Mouse (Mus musculus): ENCODE measurements at regions not wholly inside any gene's neighbourhood (a gene's known extent, or its start where the extent isn't known, plus 50 kb on each side); places are given as distances from the start of the nearest gene placed in this dataset.

GRCm38 (mm10) chr13:47846713-47847112 lies 414.3 kb upstream of the Id4 start:
- H3K9me3 ChIP-seq (ENCODE audit: control insufficient read depth, low read length), result no peaks in the 10 kb centered on the region
- peaks cover 22% of the 10 kb centered on the region for H3K4me1 ChIP-seq (replicated peaks; ENCODE audit: control insufficient read depth, insufficient read depth, low read length)
- H3K36me3 ChIP-seq (ENCODE audit: control insufficient read depth, insufficient read depth), result no peaks in the 10 kb centered on the region
- no peak for ATAC-seq
- no peak overlapping the region for H3K9ac ChIP-seq (replicated peaks; ENCODE audit: low read depth, low read length)
- H3K27ac ChIP-seq (ENCODE audit: low read length), result no peak overlapping the region
- H3K4me2 ChIP-seq (ENCODE audit: low read length), result no peak overlapping the region
- WGBS, result 92% methylated on average over 3 of the region's 3 CpGs
- H3K4me3 ChIP-seq (replicated peaks; ENCODE audit: low read length), result no peak overlapping the region
- H3K27me3 ChIP-seq (replicated peaks; ENCODE audit: control insufficient read depth, insufficient read depth, low read length), result no peaks in the 10 kb centered on the region; the same call in 1 of the 2 replicates

- Histone ChIP-seq H3K4me3 (replicated peaks; ENCODE audit: low read length) (no peak overlapping the region), H3K4me2 (ENCODE audit: low read length) (peak overlapping the region; percentile 13; the same call in 1 of the 2 replicates), H3K9ac (replicated peaks; ENCODE audit: low read depth, low read length) (no peak overlapping the region), H3K27me3 (replicated peaks; ENCODE audit: control insufficient read depth, insufficient read depth, low read length) (no peaks in the 10 kb centered on the region), H3K4me1 (replicated peaks; ENCODE audit: control insufficient read depth, insufficient read depth, low read length) (peaks cover 18% of the 10 kb centered on the region), H3K36me3 (ENCODE audit: control insufficient read depth, insufficient read depth) (no peaks in the 10 kb centered on the region), H3K27ac (ENCODE audit: low read length) (peak overlapping the region; percentile 62), H3K9me3 (ENCODE audit: control insufficient read depth, low read length) (no peaks in the 10 kb centered on the region)
- ATAC-seq, result peak; percentile 92
- 27% methylated on average over 11 of the region's 11 CpGs for WGBS
Observed at GRCm38 (mm10) chr13:47848371-47849188, 412.4 kb upstream of the Id4 start.

GRCm38 (mm10) chr13:47855422-47856108 lies 405.5 kb upstream of the Id4 start:
- WGBS, result 6% methylated on average over 22 of the region's 22 CpGs
- ATAC-seq, result no peak

DNA sequence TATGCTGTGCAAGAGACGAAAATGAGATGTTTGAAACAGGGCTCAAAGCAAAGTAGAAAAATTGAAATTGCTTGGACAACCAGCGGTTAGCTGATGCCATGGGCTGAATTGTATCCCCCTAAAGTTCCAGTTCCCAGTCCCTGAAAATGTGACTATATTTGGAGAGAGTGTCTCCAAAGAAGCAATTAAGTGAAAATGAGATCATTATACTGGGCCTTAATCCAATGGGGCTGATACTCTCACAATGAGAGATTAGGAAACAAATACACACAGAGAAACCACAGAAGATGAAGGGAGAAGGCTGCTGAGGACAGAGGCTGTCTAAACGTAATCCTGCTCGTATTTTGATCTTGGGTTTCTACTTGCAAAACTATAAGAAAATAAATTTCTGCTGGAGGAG lies 402.1 kb upstream of the Id4 start:
- H3K36me3 ChIP-seq (ENCODE audit: control insufficient read depth, insufficient read depth), result no peaks in the 10 kb centered on the region
- H3K27me3 ChIP-seq (replicated peaks; ENCODE audit: control insufficient read depth, insufficient read depth, low read length), result peaks cover 1% of the 10 kb centered on the region; the same call in 1 of the 2 replicates
- H3K4me3 ChIP-seq (replicated peaks; ENCODE audit: low read length), result no peak overlapping the region
- no peaks in the 10 kb centered on the region for H3K9me3 ChIP-seq (ENCODE audit: control insufficient read depth, low read length)
- 30% methylated on average over 4 of the region's 4 CpGs for WGBS
- no peak overlapping the region; the same call in 1 of the 2 replicates for H3K27ac ChIP-seq (ENCODE audit: low read length)
- H3K4me2 ChIP-seq (ENCODE audit: low read length), result no peak overlapping the region
- ATAC-seq, result no peak
- peaks cover 15% of the 10 kb centered on the region for H3K4me1 ChIP-seq (replicated peaks; ENCODE audit: control insufficient read depth, insufficient read depth, low read length)
- no peak overlapping the region for H3K9ac ChIP-seq (replicated peaks; ENCODE audit: low read depth, low read length)

More at GRCm38 (mm10) chr13:47855422-47856108, 405.5 kb upstream of the Id4 start:
- no peaks in the 10 kb centered on the region for H3K9me3 ChIP-seq (ENCODE audit: control insufficient read depth, low read length)
- H3K27ac ChIP-seq (ENCODE audit: low read length), result no peak overlapping the region
- H3K27me3 ChIP-seq (replicated peaks; ENCODE audit: control insufficient read depth, insufficient read depth, low read length), result peaks cover 2% of the 10 kb centered on the region; the same call in 1 of the 2 replicates
- no peaks in the 10 kb centered on the region for H3K36me3 ChIP-seq (ENCODE audit: control insufficient read depth, insufficient read depth)
- peak overlapping the region; percentile 44 for H3K4me2 ChIP-seq (ENCODE audit: low read length)
- peak overlapping the region; percentile 19; the same call in 1 of the 2 replicates for H3K4me3 ChIP-seq (replicated peaks; ENCODE audit: low read length)
- H3K9ac ChIP-seq (replicated peaks; ENCODE audit: low read depth, low read length), result no peak overlapping the region; the same call in none of the 2 replicates
- peaks cover 15% of the 10 kb centered on the region for H3K4me1 ChIP-seq (replicated peaks; ENCODE audit: control insufficient read depth, insufficient read depth, low read length)

- no peak for ATAC-seq
- no peak overlapping the region for H3K4me3 ChIP-seq (replicated peaks; ENCODE audit: low read length)
- no peak overlapping the region for H3K27ac ChIP-seq (ENCODE audit: low read length)
- H3K27me3 ChIP-seq (replicated peaks; ENCODE audit: control insufficient read depth, insufficient read depth, low read length), result no peaks in the 10 kb centered on the region
- no peak overlapping the region for H3K9ac ChIP-seq (replicated peaks; ENCODE audit: low read depth, low read length)
- 40% methylated on average over 8 of the region's 8 CpGs for WGBS
- peaks cover 10% of the 10 kb centered on the region for H3K4me1 ChIP-seq (replicated peaks; ENCODE audit: control insufficient read depth, insufficient read depth, low read length)
- no peaks in the 10 kb centered on the region for H3K36me3 ChIP-seq (ENCODE audit: control insufficient read depth, insufficient read depth)
- H3K4me2 ChIP-seq (ENCODE audit: low read length), result no peak overlapping the region
- H3K9me3 ChIP-seq (ENCODE audit: control insufficient read depth, low read length), result no peaks in the 10 kb centered on the region
Observed at GRCm38 (mm10) chr13:47860316-47860715, 400.7 kb upstream of the Id4 start.

GRCm38 (mm10) chr13:47862896-47863295 lies 398.1 kb upstream of the Id4 start:
- Histone ChIP-seq H3K4me3 (replicated peaks; ENCODE audit: low read length) (no peak overlapping the region), H3K9me3 (ENCODE audit: control insufficient read depth, low read length) (no peaks in the 10 kb centered on the region), H3K27me3 (replicated peaks; ENCODE audit: control insufficient read depth, insufficient read depth, low read length) (no peaks in the 10 kb centered on the region), H3K9ac (replicated peaks; ENCODE audit: low read depth, low read length) (no peak overlapping the region), H3K36me3 (ENCODE audit: control insufficient read depth, insufficient read depth) (no peaks in the 10 kb centered on the region), H3K4me2 (ENCODE audit: low read length) (no peak overlapping the region), H3K4me1 (replicated peaks; ENCODE audit: control insufficient read depth, insufficient read depth, low read length) (no peaks in the 10 kb centered on the region), H3K27ac (ENCODE audit: low read length) (no peak overlapping the region)
- no peak for ATAC-seq
- 73% methylated on average over 3 of the region's 3 CpGs for WGBS

GRCm38 (mm10) chr13:47868656-47869055 lies 392.4 kb upstream of the Id4 start:
- ATAC-seq, result no peak
- Histone ChIP-seq H3K4me3 (replicated peaks; ENCODE audit: low read length) (no peak overlapping the region), H3K4me2 (ENCODE audit: low read length) (no peak overlapping the region), H3K4me1 (replicated peaks; ENCODE audit: control insufficient read depth, insufficient read depth, low read length) (peaks cover 10% of the 10 kb centered on the region), H3K9ac (replicated peaks; ENCODE audit: low read depth, low read length) (no peak overlapping the region), H3K27me3 (replicated peaks; ENCODE audit: control insufficient read depth, insufficient read depth, low read length) (no peaks in the 10 kb centered on the region), H3K9me3 (ENCODE audit: control insufficient read depth, low read length) (no peaks in the 10 kb centered on the region), H3K27ac (ENCODE audit: low read length) (no peak overlapping the region), H3K36me3 (ENCODE audit: control insufficient read depth, insufficient read depth) (no peaks in the 10 kb centered on the region)
- 44% methylated on average over 4 of the region's 4 CpGs for WGBS

GRCm38 (mm10) chr13:47869670-47870532 lies 391.1 kb upstream of the Id4 start:
- Histone ChIP-seq H3K9ac (replicated peaks; ENCODE audit: low read depth, low read length) (no peak overlapping the region), H3K36me3 (ENCODE audit: control insufficient read depth, insufficient read depth) (no peaks in the 10 kb centered on the region), H3K4me3 (replicated peaks; ENCODE audit: low read length) (no peak overlapping the region), H3K27me3 (replicated peaks; ENCODE audit: control insufficient read depth, insufficient read depth, low read length) (no peaks in the 10 kb centered on the region), H3K4me2 (ENCODE audit: low read length) (no peak overlapping the region), H3K27ac (ENCODE audit: low read length) (no peak overlapping the region; the same call in 1 of the 2 replicates), H3K4me1 (replicated peaks; ENCODE audit: control insufficient read depth, insufficient read depth, low read length) (peaks cover 10% of the 10 kb centered on the region), H3K9me3 (ENCODE audit: control insufficient read depth, low read length) (no peaks in the 10 kb centered on the region)
- WGBS, result 20% methylated on average over 10 of the region's 10 CpGs
- peak; percentile 95 for ATAC-seq

GRCm38 (mm10) chr13:47872645-47873044 lies 388.4 kb upstream of the Id4 start:
- Histone ChIP-seq H3K27ac (ENCODE audit: low read length) (no peak overlapping the region), H3K27me3 (replicated peaks; ENCODE audit: control insufficient read depth, insufficient read depth, low read length) (no peaks in the 10 kb centered on the region), H3K4me3 (replicated peaks; ENCODE audit: low read length) (no peak overlapping the region), H3K9ac (replicated peaks; ENCODE audit: low read depth, low read length) (no peak overlapping the region), H3K36me3 (ENCODE audit: control insufficient read depth, insufficient read depth) (no peaks in the 10 kb centered on the region), H3K4me1 (replicated peaks; ENCODE audit: control insufficient read depth, insufficient read depth, low read length) (peaks cover 10% of the 10 kb centered on the region), H3K9me3 (ENCODE audit: control insufficient read depth, low read length) (no peaks in the 10 kb centered on the region), H3K4me2 (ENCODE audit: low read length) (no peak overlapping the region)
- no peak for ATAC-seq
- 16% methylated on average over 11 of the region's 11 CpGs for WGBS

All from forebrain, embryonic 16.5 days (tissue).